Mouse (Mus musculus) naive thymus-derived CD4-positive, alpha-beta T cell, adult 2 months (primary cell): ENCODE results near the gene Smarcc2.
"Not testable (repeated sequence)": the region's sequence is repeated elsewhere in the genome, so short reads cannot be mapped to it uniquely, and the experiment has no call there.

Experiments used
- DNase-seq: peaks from one replicate; pipeline ENCODE4 v3.0.0-alpha.2; 2011; ENCODE audit warnings: low read depth

The Smarcc2 gene

DNA sequence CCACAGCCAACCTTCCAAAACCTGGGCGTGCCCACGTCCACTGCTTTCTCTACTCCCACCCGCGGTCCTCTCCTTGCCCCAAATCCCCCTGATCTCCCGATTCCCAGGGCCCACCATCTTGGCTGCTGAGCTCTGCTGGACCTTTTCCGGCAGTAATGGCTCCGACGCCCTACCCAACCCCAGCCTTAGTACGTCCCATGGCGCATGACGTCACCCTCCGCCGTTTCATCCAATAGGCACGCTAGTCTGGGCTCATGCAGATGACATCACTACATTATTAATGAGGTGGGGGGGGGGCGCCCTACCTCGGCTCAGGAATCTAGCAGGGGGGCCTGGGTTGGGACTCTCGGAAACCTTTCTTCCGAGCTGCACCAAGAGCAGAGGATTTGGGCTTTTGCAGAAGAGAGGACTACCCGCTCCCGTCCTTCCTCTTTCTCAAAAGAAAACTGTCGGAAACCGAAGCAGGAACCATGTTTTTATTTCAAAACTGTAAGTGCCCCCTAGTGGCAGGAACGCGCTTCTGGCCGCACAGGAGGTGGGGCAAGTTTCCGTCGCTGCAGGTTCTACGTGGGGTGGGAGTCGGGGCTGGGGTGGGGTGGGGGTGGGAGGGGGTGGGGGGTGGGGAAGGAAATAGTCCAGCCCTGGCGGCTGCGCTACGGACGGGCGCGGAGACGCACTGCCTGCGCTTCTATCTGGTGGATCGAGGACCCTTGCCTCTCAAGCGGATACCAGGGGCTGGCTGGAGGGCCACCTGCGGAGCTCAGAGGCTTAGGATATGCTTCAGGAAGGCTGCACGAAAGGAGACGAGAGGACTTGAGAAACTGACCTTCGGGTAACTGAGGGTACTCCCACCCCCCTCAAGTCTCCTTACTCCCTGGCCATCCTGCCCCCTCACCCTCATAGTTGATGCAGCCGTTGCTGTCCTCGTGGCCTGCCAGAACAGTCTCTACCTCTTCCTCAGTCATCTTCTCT, 34.9 kb downstream of the Smarcc2 start, which contains the start of gene Myl6:
Gene Myl6 (minus strand): TSS at position 451 of the 972 bp plus-strand sequence.
- peak; percentile 98 for DNase-seq

DNA sequence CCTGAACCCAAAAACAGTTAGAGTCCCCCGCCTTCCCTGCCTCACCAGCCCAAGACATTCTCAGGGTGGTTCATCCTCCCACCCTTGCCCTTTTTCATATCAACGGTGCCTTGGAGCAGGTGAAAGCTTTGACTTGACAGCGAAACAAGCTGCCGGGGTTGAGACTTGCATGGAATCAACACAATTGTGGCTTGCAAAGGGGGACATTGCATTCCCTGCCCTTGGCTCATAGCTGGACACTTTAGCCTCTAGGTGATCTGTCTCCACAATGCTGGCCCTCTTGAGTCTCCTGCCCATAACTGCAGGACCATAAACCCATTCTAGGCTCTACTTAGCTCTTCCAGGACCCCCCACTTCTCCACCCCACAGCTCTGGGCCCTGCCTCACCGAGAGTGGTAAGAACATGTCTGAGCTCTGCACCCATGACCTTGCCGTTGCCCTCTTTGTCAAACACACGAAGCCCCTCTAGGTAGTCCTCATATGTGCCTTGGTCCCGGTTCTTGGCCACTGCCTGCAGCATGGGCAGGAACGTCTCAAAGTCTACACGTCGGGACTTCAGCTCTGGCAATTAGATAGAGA, 35.7 kb downstream of the Smarcc2 start:
- peak; percentile 44 for DNase-seq

DNA sequence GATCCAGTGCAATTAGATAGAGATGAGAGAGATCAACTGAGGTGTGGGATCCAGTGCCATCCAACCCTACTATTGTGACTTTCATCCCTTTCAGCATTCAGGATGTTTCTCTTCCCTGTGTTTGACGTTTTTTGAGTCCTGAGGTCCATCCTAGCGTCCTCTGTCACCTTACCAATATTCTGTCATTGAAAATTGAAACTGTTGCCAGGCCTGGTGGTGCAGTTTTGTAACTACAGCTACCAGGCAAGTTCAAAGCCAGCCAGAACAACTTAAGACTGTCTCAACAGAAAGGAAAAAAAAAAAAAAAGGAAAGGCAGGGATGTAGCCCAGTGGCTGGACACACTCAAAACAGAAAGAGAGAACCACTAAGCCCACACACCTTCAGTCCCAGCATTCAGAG, 36.2 kb downstream of the Smarcc2 start:
- peak; percentile 62 for DNase-seq

DNA sequence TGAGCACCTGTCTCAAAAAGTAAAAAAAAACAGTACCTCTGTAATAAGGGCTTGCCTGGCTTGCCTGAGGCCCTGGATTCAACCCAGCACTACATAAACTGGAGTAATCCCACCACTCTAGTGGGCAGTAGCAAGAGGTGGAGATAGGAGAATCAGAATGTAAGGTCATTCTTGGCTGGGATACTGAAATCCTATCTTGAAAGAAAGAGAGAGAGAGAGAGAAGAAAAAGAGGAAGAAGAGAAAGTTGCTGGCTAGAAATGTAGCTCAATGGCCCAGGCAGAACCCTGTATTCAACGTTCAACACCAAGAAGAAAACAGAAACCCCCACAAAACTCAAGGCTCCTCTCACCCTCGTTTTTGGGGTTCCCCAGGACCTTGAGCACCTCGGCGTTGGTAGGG, 36.9 kb downstream of the Smarcc2 start:
- DNase-seq, result no peak

DNA sequence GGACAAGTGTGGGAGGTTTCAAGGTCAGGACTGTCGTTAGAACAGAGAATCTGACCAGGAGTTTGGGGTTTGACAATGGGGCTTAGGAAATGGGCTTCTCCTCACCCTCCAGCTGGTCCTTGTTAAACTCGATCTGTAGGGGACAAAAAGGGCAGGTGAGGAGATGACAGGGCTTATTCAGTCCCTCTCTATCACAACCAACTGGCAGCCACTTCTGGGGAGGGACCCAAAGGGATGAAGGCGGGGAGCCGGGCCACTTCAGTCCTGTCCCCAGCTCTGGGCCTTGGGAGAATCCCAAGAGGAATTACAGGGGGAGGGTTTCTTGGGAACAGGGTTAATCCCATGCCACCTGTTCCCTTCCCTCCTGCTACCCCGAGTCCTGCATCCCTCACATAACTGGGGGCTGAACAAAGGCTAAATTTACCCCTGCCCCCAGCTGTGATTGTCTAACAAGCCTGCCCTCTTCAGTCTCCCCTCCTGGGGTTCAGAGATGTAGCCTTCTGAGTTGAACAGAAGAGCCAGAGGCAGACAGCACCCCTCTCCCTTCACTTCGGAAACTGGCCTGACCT, 37.5 kb downstream of the Smarcc2 start:
- no peak for DNase-seq

DNA sequence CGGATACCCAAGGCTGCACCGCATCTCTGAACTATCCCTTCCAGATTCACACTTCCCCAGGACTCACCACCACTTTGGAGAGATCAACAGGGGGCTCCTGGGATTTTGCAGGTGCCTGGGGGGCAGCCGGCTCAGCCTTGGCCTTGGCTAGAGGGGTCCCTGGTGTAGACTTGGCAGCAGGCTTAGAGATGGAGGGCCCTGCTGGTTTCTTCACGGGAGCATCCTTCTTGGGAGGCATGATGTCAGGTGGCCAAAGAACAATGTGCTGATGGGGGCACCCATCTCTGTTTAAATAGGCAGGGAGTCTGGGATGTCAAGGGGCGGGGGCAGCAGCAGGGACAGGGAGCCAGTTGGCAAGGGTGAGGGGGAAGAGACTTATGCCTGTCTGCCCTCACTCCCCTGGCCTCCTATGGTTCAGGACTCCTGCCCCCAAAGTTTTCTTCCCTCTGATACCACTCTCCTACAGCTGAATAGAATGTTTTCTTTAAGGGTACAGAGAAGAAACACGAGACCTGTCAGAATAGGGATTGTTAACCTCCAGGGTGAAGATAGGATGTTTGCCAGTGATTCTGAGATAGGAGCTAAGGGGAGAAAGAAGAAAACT, 38.2 kb downstream of the Smarcc2 start:
- DNase-seq, result no peak

DNA sequence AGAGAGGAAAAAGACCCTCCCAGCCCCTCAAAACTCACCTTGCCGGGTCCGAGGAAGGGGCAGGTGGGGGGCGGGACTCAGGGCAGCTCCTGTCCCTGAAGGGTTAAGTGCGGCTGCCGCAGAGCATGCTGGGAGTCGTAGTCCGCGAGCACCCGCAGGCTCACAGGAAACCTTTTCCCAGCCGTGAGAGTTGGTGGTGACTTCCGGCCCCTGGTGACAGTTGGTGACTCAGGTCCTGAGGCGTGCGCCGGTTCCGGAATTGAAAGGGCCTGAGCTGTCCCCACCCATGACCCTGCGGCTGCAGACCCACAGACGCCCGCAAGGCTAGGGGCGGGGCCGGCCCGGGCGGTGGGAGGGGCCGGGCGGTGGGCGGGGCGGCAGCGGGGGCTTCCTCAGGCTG, 39.5 kb downstream of the Smarcc2 start, which contains the start of gene Myl6b:
Gene Myl6b (minus strand): TSS at position 96 of the 400 bp plus-strand sequence.
- peak; percentile 95 for DNase-seq

DNA sequence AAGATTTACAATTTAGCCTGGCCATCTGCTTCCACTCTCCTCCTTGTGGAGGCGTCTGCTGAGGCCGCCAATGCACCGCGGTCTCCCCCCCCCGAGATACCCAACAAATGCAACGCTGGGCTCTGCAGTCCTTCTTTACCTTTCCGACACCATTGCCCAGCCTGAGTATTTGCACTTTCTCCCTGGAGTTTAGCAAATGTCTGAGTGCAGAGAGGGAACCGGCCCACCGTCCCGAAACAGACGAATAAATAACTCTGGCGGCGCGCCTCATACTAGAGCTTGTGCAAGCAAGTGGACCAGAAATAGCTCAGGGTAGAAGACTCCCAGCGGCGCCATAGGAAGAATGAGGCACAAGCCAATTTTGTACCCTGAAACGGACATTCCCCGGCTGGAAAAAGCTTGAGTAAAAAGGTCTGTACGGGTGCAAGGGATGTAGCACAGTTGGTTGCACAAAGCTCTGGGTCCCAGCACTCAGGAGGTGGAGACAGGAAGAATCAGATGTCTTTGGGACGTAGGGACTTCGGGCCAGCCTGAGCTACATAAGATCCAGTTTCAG, 40.1 kb downstream of the Smarcc2 start:
- peak; percentile 67 for DNase-seq

DNA sequence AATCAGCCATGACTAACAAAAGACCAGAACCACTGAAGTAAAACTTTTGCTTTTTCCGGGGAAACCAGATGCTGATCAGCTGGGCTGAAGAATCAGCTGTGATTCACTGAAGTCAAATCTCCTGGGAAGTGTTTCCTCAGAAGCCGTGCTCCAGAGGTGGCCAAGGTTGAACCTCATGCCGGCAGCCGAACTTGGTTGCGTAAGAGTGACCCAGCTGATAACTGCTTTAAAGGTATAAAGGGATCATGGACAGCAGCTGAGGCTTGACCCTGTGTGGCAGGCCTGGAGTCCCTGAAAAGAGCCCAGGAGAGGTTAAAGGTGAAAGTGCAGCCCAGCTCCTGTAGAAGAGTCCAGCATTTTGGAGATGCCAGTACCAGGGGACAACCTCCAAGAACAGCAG, 43.3 kb downstream of the Smarcc2 start:
- DNase-seq, result no peak

DNA sequence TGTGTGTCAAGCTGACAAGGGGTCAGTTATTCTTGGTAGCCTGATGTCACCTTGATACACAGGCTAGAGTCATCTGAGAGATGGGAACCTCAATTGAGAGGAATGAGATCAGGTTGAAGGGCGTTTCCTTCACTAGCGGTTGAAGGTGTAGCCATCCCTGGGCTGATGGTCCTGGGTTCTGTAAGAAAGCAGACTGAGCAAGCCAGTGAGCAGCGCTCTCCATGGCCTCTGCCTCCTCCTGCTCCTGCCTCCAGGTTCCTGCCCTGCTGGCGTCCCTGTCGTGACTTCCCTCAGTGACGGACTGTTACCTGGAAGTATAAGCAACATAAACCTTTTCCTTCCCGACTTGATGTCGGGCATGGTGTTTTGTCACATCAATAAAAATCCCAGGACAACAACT, 44.5 kb downstream of the Smarcc2 start:
- DNase-seq, result no peak

DNA sequence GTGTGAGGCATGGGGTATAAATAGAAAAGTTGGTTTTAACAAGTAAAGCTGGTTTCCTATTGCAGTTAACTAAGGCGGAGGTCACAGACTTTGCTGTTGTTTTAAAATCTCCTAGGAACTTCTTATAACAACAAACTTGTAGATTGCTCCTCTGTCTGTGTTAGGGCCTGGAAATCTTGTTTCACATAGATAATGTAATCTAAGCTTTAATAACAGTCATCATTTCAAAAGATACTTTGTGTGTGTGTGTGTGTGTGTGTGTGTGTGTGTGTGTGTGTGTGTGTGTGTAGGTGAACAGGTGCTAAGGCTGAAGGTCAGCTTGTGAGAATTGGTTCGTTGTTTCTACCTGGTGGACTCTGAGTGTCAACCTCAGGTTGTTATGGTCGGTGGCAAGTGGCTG, 45.0 kb downstream of the Smarcc2 start:
- DNase-seq, result peak; percentile 40

DNA sequence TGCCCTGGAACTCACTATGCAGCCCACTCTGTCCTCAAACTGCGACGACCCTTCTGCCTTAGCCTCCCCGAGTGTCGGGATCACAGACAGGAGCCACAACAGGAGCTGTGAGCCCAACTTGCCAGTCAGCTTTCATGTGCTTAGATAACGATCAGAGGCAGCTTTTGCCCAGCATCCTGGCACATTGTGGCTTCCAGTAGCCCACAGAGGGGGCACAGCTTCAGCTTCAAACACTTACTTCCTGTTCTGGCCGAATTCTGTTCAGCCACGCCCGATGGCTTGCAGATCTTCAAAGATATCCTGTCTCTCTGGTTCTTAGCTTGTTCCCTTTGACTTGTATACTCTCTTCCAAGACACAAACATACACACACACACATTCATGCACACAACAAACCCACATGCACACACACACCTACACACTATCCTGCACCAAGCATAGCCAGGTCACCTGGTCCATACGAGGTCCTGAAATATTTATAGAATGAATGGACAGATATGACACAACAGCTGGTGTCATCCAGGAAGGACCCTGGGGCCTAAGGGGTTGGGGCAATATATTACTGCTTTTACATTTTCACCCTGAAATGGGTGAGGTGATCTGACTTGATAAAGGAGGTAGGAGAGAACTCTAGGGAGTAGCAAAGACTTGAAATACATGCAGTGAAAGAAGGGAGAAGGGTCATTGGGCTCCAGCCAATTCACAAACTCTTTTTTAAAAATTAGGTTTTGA, 45.8 kb downstream of the Smarcc2 start:
- DNase-seq, result peak; percentile 75

DNA sequence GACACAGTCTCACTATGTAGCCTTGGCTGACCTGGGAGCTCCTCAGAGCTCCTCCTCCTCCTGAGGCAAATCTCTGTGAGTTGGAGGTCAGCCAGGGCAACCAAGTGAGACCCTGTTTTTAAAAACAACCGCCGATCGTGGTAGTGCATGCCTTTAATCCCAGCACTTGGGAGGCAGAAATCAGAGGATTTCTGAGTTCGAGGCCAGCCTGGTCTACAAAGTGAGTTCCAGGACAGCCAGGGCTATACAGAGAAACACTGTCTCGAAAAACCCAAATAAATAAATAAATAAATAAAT, 46.3 kb downstream of the Smarcc2 start:
- not testable (repeated sequence) for DNase-seq

DNA sequence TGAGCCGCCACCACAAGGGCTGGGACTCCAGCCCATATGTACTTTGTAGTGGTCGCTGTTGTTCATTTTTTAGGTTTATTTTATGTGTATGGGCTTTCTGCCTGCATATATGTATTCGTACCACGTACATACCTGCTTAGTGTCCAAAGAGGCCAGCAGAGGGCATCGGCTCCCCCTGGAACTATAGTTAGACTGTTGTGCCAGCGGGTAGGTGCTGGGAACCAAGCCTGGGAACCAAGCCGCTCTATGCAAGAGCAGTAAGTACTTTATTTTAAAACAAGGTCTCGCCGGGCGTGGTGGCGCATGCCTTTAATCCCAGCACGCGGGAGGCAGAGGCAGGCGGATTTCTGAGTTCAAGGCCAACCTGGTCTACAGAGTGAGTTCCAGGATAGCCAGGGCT, 46.9 kb downstream of the Smarcc2 start:
- no peak for DNase-seq

DNA sequence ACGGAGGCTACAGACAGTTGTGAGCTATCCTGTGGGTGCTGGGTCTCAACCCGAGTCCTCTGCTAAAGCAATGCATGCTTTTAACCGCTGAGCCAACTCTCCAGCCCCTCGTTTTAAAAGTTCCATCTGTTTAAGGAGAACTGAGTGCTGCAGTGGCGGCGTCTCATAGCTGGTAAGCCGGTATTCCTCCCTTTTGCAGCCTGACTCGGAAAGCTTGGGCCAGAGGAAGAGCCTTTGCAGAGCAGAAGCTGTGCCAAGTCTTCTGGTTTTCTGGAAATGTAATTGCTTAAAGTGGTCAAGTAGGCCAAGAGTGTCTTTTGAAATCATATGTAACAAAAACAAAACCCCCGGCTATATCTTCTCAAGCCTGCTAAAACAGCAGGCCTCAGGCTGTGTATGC, 49.2 kb downstream of the Smarcc2 start:
- no peak for DNase-seq

DNA sequence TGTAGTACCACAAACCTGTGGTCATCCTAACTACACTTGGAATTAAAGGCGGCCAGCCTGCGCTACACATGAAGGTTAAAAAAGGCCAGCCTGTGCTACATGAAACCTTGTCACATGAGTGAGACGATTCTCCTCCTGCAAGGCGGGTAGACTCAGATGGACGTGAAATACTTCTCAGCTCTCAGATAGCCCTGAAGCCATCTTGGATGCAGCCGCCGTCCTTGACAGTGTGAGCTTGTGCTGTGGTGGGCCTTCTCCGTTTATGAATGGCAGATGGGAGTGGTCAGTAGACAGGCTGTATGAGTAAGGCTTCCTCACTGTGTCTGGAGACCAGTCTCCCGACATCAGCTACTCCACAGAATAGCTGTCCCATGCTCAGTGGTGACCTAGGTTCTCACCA, 50.2 kb downstream of the Smarcc2 start:
- DNase-seq, result no peak

DNA sequence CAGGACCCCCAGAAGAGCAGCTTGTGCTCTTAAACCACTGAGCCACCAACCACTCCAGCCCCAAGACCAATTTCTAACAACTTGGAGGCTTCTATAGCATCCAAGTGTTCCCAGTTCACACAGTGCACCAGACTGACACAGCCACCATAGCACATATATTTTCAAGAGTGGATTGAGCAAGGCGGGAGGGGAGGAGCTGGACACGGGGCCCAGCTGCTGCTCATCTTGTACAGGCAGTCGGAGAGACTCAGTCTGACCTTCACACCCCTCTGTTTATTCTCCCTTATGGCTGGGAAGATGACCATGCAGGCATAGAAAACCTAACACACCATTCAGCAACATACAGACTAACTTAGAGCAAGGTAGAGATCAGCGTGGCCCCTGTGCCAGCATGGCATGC, 50.8 kb downstream of the Smarcc2 start:
- DNase-seq, result no peak

DNA sequence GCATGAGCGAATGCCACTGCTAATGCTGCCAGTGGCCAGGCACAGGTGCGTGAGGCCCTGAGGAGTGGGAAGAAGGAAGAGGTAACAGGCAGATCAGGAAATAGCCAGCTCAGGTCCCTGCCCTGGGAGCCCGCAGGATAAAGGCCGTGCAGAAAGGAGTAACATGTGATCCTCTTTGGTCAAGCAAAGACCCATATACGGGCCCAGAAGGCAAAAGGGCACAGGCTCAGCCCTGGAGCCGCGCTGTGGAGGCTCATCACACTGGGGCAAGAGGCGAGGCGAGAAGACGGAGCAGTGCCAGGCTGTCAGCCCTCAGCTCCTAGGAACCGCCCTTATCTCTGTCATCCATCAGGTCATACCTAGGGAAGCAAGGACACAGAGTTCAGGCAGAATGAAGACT, 51.3 kb downstream of the Smarcc2 start:
- DNase-seq, result no peak

DNA sequence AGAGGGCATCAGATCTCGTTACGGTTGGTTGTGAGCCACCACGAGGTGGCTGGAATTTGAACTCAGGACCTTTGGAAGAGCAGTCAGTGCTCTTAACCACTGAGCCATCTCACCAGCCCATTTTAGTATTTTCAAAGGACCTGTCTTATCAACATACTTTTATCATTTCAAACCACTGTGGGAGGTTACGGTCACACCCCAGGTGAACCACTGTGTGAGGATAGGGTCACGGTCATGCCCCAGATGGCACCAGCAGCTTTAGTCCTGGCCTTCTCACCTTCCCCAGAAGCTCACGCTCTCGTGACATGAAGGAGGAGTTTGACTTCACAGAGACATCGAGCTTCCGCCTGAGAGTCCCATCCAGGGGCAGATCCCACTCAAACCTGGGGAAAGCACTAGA, 52.1 kb downstream of the Smarcc2 start:
- no peak for DNase-seq

DNA sequence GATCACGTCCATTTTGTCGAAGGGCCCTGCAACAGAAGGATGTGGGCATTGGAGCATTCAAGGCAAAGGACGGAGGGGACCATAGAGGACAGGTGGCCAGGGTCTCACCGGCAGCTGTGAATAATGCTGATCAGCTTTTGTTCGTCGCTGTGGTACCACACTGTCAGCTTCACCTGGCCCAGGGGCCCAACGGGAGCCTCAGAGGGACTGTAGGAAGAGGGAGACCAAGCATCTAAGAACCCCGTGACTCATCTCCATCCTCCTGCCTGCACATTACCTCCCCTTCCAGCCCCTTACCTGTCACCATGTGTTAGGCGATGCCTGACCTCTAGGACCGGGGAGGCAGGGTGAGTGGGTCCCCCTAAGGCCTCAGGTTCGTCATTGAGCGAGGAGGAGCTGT, 52.7 kb downstream of the Smarcc2 start:
- DNase-seq, result no peak

DNA sequence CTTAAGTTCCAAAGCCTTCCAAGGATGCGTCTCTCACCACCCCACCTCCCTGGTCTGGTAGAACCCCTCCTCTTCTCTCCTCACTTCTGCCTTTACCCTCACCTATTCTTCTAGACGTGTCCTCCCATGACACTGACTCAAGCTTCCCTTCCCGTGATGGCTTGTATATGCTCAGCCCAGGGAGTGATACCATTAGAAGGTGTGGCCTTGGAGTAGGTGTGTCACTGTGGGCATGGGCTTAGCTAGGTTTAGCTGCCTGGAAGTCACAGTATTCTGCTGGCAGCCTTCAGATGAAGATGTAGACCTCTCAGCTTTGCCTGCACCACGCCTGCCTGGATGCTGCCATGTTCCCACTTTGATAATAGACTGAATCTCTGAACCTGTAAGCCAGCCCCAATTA, 56.0 kb downstream of the Smarcc2 start:
- DNase-seq, result no peak

DNA sequence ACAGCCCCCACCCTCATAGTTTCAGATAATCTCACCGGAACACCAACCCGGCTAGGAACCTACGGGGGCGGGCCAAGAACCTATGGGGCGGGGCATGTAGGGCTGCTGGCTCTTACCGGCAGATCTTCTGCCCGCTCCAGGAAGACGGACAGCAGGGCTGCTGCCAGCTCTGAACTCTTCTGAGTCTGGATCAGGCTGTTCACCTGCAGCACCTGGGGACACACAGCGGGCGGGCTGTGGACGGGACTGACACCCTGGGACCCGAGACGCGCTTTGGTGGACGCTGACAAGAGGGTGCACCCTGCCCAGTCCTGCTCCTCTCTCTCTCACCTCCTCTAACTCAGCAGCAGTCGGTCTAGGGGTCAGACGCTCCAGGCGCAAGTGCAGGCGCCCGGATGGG, 57.0 kb downstream of the Smarcc2 start:
- DNase-seq, result no peak
